Mouse (Mus musculus): ENCODE measurements around the gene Rhox7a. TPM values are rescaled to one million over a fixed set of nuclear protein-coding genes. Genes with fewer than 3 reads are reported as not detected.

The Rhox7a gene
- not detected in 2 replicates for polyA plus RNA-seq (2015; fragmentation: Nextera tagmentation; extraction: Ambion mirVana)

GRCm38 (mm10) chrX:37831386-37831785 is at the start of gene Rhox7a:
Rhox7a (plus strand) TSS chrX:37831686.

GRCm38 (mm10) chrX:37826610-37827009 is 4.9 kb upstream of the Rhox7a start, which contains the start of gene Rhox6:
Rhox6 (plus strand) TSS chrX:37826910.

GRCm38 (mm10) chrX:37878844-37879243 is 47.4 kb downstream of the Rhox7a start, which contains the start of gene Rhox8:
Rhox8 (minus strand) TSS chrX:37878944.

Other genes starting within 250 kb of the Rhox7a start
- gene Rhox4f, start 224.0 kb upstream of the Rhox7a start, polyA plus RNA-seq (2015; fragmentation: Nextera tagmentation; extraction: Ambion mirVana), result not detected in 2 replicates
- not detected in 2 replicates for gene Rhox3g, start 203.1 kb upstream of the Rhox7a start, polyA plus RNA-seq (2015; fragmentation: Nextera tagmentation; extraction: Ambion mirVana)
- not detected in 2 replicates for gene Rhox2g, start 188.2 kb upstream of the Rhox7a start, polyA plus RNA-seq (2015; fragmentation: Nextera tagmentation; extraction: Ambion mirVana)
- not detected in 2 replicates for gene Rhox4g, start 180.4 kb upstream of the Rhox7a start, polyA plus RNA-seq (2015; fragmentation: Nextera tagmentation; extraction: Ambion mirVana)
- gene Rhox3h, start 162.9 kb upstream of the Rhox7a start, polyA plus RNA-seq (2015; fragmentation: Nextera tagmentation; extraction: Ambion mirVana), result 0.16 TPM in 1 of 2 replicates, not detected in the other
- gene Rhox2h, start 158.4 kb upstream of the Rhox7a start, polyA plus RNA-seq (2015; fragmentation: Nextera tagmentation; extraction: Ambion mirVana), result not detected in 2 replicates
- 0.24 TPM in 2 replicates for gene Rhox5, start 26.8 kb upstream of the Rhox7a start, polyA plus RNA-seq (2015; fragmentation: Nextera tagmentation; extraction: Ambion mirVana)
- gene Rhox6, start 4.8 kb upstream of the Rhox7a start, polyA plus RNA-seq (2015; fragmentation: Nextera tagmentation; extraction: Ambion mirVana), result not detected in 2 replicates
- not detected in 2 replicates for gene Rhox8, start 47.3 kb downstream of the Rhox7a start, polyA plus RNA-seq (2015; fragmentation: Nextera tagmentation; extraction: Ambion mirVana)
- not detected in 2 replicates for gene Rhox7b, start 65.5 kb downstream of the Rhox7a start, polyA plus RNA-seq (2015; fragmentation: Nextera tagmentation; extraction: Ambion mirVana)
- not detected in 2 replicates for gene Rhox9, start 70.1 kb downstream of the Rhox7a start, polyA plus RNA-seq (2015; fragmentation: Nextera tagmentation; extraction: Ambion mirVana)
- gene Btg1-ps1, start 187.1 kb downstream of the Rhox7a start, polyA plus RNA-seq (2015; fragmentation: Nextera tagmentation; extraction: Ambion mirVana), result not detected in 2 replicates
- gene Btg1-ps2, start 211.4 kb downstream of the Rhox7a start, polyA plus RNA-seq (2015; fragmentation: Nextera tagmentation; extraction: Ambion mirVana), result not detected in 2 replicates
- not detected in 2 replicates for gene Rhox10, start 234.8 kb downstream of the Rhox7a start, polyA plus RNA-seq (2015; fragmentation: Nextera tagmentation; extraction: Ambion mirVana)